Mouse (Mus musculus) megakaryocyte, embryonic 14.5 days (primary cell): ENCODE results near the gene Atg10.

Experiments
- FLI1 ChIP-seq: IDR thresholded peaks from 2 replicates; pipeline ENCODE4 v1.6.1; 2012; ENCODE audit warnings: low read length, inconsistent platforms, mixed read lengths
- GATA1 ChIP-seq: IDR thresholded peaks from 3 replicates; pipeline ENCODE4 v1.6.1; 2012; ENCODE audit warnings: mixed read lengths, low read length, inconsistent platforms, borderline replicate concordance

- TF ChIP-seq GATA1 (no peak), FLI1 (no peak)
These were observed 129.6 kb downstream of the Atg10 start for GRCm38 (mm10) chr13:91094196-91094595.
